Comparison of ENCODE assay signal across 8 mouse cellular contexts in the genomic region with DNA sequence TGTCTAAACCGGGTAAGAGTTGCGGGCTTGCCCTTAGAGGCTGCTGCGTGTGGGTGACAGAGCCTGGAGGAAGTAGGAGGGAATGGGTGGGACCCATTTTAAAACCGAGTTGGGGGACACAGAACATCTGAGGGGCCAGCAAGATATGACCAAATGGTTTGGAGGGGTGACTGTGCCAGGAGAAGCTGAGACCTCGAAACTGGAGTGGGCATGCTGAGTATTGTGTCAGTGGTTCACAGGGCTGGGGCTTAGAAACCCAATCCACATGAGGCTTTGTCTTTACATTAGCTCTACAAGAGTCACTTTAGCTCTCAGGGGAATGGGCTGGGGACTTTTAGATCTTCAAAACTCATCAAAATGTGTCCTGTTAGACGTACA. TPM values are rescaled to one million over a fixed set of nuclear protein-coding genes. Genes with fewer than 3 reads are reported as not detected.
DNase-seq lines count a peak whose midpoint lies in the region; ATAC-seq and TF ChIP-seq lines count a peak whose summit lies in the region.

No protein-coding gene starts in this region.

- DNase-seq in layer of hippocampus, adult 2 months (ENCODE audit: low spot score in 2 of 2), result no peak
- DNase-seq in layer of hippocampus, adult 8-10 months (ENCODE audit: low spot score in 2 of 2), result no peak
- no peak for DNase-seq in embryonic facial prominence, embryonic 11.5 days (ENCODE audit: low spot score)
- no peak for DNase-seq in midbrain, postnatal 0 days (ENCODE audit: low spot score)
- no peak for DNase-seq in adrenal gland, postnatal 14 days
- no peak for DNase-seq in urinary bladder, postnatal 25 days (ENCODE audit: low spot score)
- DNase-seq in urinary bladder, postnatal 14 days (ENCODE audit: low spot score), result no peak

- no peaks in the 10 kb centered on the region for H3K4me1 ChIP-seq in embryonic facial prominence, embryonic 11.5 days (ENCODE audit: control insufficient read depth, insufficient read depth, low read length)
- peaks cover 8% of the 10 kb centered on the region for H3K4me1 ChIP-seq in hindbrain, embryonic 16.5 days (ENCODE audit: control insufficient read depth, insufficient read depth, low read depth, low read length)
- no peaks in the 10 kb centered on the region for H3K4me1 ChIP-seq in midbrain, postnatal 0 days (ENCODE audit: insufficient read depth, low read length)

- H3K27ac ChIP-seq in layer of hippocampus, adult 2 months, result peak overlapping the region; percentile 81
- no peak overlapping the region for H3K27ac ChIP-seq in embryonic facial prominence, embryonic 11.5 days (replicated peaks; ENCODE audit: low read depth, low read length)
- H3K27ac ChIP-seq in hindbrain, embryonic 16.5 days (ENCODE audit: low read depth, low read length), result peak overlapping the region; percentile 76
- H3K27ac ChIP-seq in midbrain, postnatal 0 days (ENCODE audit: low read depth, low read length), result peak overlapping the region; percentile 62

- peak overlapping the region; percentile 42 for H3K4me2 ChIP-seq in embryonic facial prominence, embryonic 11.5 days (ENCODE audit: low read depth, low read length)
- peak overlapping the region; percentile 51 for H3K4me2 ChIP-seq in hindbrain, embryonic 16.5 days (ENCODE audit: low read length)
- peak overlapping the region; percentile 55 for H3K4me2 ChIP-seq in midbrain, postnatal 0 days (ENCODE audit: low read depth, low read length, poor library complexity, severe bottlenecking)

- 8% methylated on average over 6 of the region's 6 CpGs for WGBS in embryonic facial prominence, embryonic 11.5 days
- WGBS in hindbrain, embryonic 16.5 days, result 12% methylated on average over 6 of the region's 6 CpGs
- WGBS in midbrain, postnatal 0 days, result 10% methylated on average over 6 of the region's 6 CpGs

- peak overlapping the region; percentile 52 for H3K9ac ChIP-seq in embryonic facial prominence, embryonic 11.5 days (replicated peaks; ENCODE audit: low read length)
- peak overlapping the region; percentile 62 for H3K9ac ChIP-seq in hindbrain, embryonic 16.5 days (ENCODE audit: low read depth, low read length)
- peak overlapping the region; percentile 62 for H3K9ac ChIP-seq in midbrain, postnatal 0 days (replicated peaks; ENCODE audit: low read length, poor library complexity, severe bottlenecking)

- no peaks in the 10 kb centered on the region for H3K36me3 ChIP-seq in embryonic facial prominence, embryonic 11.5 days (replicated peaks; ENCODE audit: control insufficient read depth, insufficient read depth, low read depth, low read length)
- no peaks in the 10 kb centered on the region for H3K36me3 ChIP-seq in hindbrain, embryonic 16.5 days (ENCODE audit: control insufficient read depth, insufficient read depth, low read length)
- no peaks in the 10 kb centered on the region for H3K36me3 ChIP-seq in midbrain, postnatal 0 days (ENCODE audit: insufficient read depth, low read length)

- no peak for TF ChIP-seq CTCF in layer of hippocampus, adult 2 months (conservative IDR thresholded peaks at IDR 0.05)
- TF ChIP-seq CTCF in midbrain, postnatal 0 days (IDR thresholded peaks at IDR 0.05), result no peak

- H3K4me3 ChIP-seq in layer of hippocampus, adult 2 months, result peak overlapping the region; percentile 69
- H3K4me3 ChIP-seq in embryonic facial prominence, embryonic 11.5 days (ENCODE audit: low read depth, low read length), result peak overlapping the region; percentile 45
- H3K4me3 ChIP-seq in hindbrain, embryonic 16.5 days (ENCODE audit: low read length), result peak overlapping the region; percentile 57
- peak overlapping the region; percentile 47 for H3K4me3 ChIP-seq in midbrain, postnatal 0 days (ENCODE audit: low read depth, low read length)

- no peaks in the 10 kb centered on the region for H3K9me3 ChIP-seq in embryonic facial prominence, embryonic 11.5 days (replicated peaks; ENCODE audit: control insufficient read depth, low read length)
- no peaks in the 10 kb centered on the region for H3K9me3 ChIP-seq in hindbrain, embryonic 16.5 days (ENCODE audit: control insufficient read depth, low read length)
- no peaks in the 10 kb centered on the region for H3K9me3 ChIP-seq in midbrain, postnatal 0 days (ENCODE audit: low read length)

- ATAC-seq in embryonic facial prominence, embryonic 11.5 days (replicated peaks; ENCODE audit: insufficient number of reproducible peaks, low FRiP score, low TSS enrichment, low read depth), result no peak
- no peak for ATAC-seq in hindbrain, embryonic 16.5 days
- ATAC-seq in midbrain, postnatal 0 days (ENCODE audit: low FRiP score), result no peak

- H3K27me3 ChIP-seq in embryonic facial prominence, embryonic 11.5 days (ENCODE audit: control insufficient read depth, insufficient read depth, low read length), result no peaks in the 10 kb centered on the region
- H3K27me3 ChIP-seq in hindbrain, embryonic 16.5 days (replicated peaks; ENCODE audit: control insufficient read depth, insufficient read depth, low read length), result no peaks in the 10 kb centered on the region
- H3K27me3 ChIP-seq in midbrain, postnatal 0 days (ENCODE audit: insufficient read depth, low read length), result no peaks in the 10 kb centered on the region

RNA-seq across cellular contexts. Expression of a gene that starts 0.3 kb away (rescaled TPM):
- total RNA-seq in layer of hippocampus, adult 2 months (2021), result 10 to 100 TPM; 21.3 to 22.1 TPM
- 10 to 100 TPM; 21.4 to 30.5 (median 27.3) TPM for total RNA-seq in layer of hippocampus, adult 8-10 months (2022)
- 37.0 and 42.3 TPM in 2 replicates for polyA plus RNA-seq in embryonic facial prominence, embryonic 11.5 days (2014; fragmentation: Nextera tagmentation; extraction: Ambion mirVana)
- 51.2 and 54.5 TPM in 2 replicates for polyA plus RNA-seq in hindbrain, embryonic 16.5 days (2015; fragmentation: Nextera tagmentation; extraction: Ambion mirVana)
- 41.5 and 43.8 TPM in 2 replicates for total RNA-seq in midbrain, postnatal 0 days (2014; rRNA removed)
- polyA plus RNA-seq in midbrain, postnatal 0 days (2015; fragmentation: Nextera tagmentation; extraction: Ambion mirVana), result 42.6 and 45.4 TPM in 2 replicates
- total RNA-seq in adrenal gland, postnatal 14 days (2021), result 21.4 and 29.1 TPM in 2 replicates

RNA-seq across cellular contexts. Expression of a gene that starts 0.5 kb away (rescaled TPM):
- 10 to 100 TPM; 49.0 to 55.4 TPM for total RNA-seq in layer of hippocampus, adult 2 months (2021)
- total RNA-seq in layer of hippocampus, adult 8-10 months (2022), result 10 to 100 TPM; 45.5 to 58.5 (median 54.8) TPM
- 114 and 127 TPM in 2 replicates for polyA plus RNA-seq in embryonic facial prominence, embryonic 11.5 days (2014; fragmentation: Nextera tagmentation; extraction: Ambion mirVana)
- polyA plus RNA-seq in hindbrain, embryonic 16.5 days (2015; fragmentation: Nextera tagmentation; extraction: Ambion mirVana), result 66.8 and 70.1 TPM in 2 replicates
- 21.5 and 23.4 TPM in 2 replicates for total RNA-seq in midbrain, postnatal 0 days (2014; rRNA removed)
- 63.7 and 67.0 TPM in 2 replicates for polyA plus RNA-seq in midbrain, postnatal 0 days (2015; fragmentation: Nextera tagmentation; extraction: Ambion mirVana)
- total RNA-seq in adrenal gland, postnatal 14 days (2021), result 34.6 and 38.7 TPM in 2 replicates
